Mouse (Mus musculus) liver, embryonic 15.5 days (tissue): ENCODE measurements around the gene Kank2. TPM values are rescaled to one million over a fixed set of nuclear protein-coding genes. Genes with fewer than 3 reads are reported as not detected.
A peak's percentile ranks its signal among the peaks of the same experiment; 100 is the strongest.

ENCODE experiments used
- ATAC-seq: fragments of 200-750 bp; cut with Nextera tagmentation; 2 replicates; pipeline ENCODE4 v1.8.0; 2017; ENCODE audit warnings: moderate number of reproducible peaks, mild to moderate bottlenecking, moderate library complexity; ENCODE audit not compliant: insufficient read depth
- H3K27ac ChIP-seq: fragments of 300-500 bp; sonication (generic); replicated peaks from 2 replicates; pipeline ENCODE4 v1.5.1; 2015; ENCODE audit warnings: mild to moderate bottlenecking, inconsistent platforms
- H3K27me3 ChIP-seq: fragments of 300-500 bp; sonication (generic); 2 replicates; pipeline ENCODE4 v1.6.1; 2015; ENCODE audit warnings: mild to moderate bottlenecking, inconsistent platforms
- H3K36me3 ChIP-seq: fragments of 300-500 bp; sonication (generic); replicated peaks from 2 replicates; pipeline ENCODE4 v1.6.1; 2015; ENCODE audit warnings: moderate library complexity, mild to moderate bottlenecking, inconsistent platforms
- H3K4me1 ChIP-seq: fragments of 300-500 bp; sonication (generic); replicated peaks from 2 replicates; pipeline ENCODE4 v1.6.1; 2015; ENCODE audit warnings: inconsistent platforms
- H3K4me2 ChIP-seq: fragments of 300-500 bp; sonication (generic); 2 replicates; pipeline ENCODE4 v1.6.1; 2015; ENCODE audit warnings: moderate library complexity, mild to moderate bottlenecking, inconsistent platforms
- H3K4me3 ChIP-seq: fragments of 300-500 bp; sonication (generic); replicated peaks from 2 replicates; pipeline ENCODE4 v1.5.1; 2015; ENCODE audit warnings: mild to moderate bottlenecking, inconsistent platforms
- H3K9ac ChIP-seq: fragments of 300-500 bp; sonication (generic); 2 replicates; pipeline ENCODE4 v1.6.1; 2015; ENCODE audit warnings: moderate library complexity, mild to moderate bottlenecking, inconsistent platforms
- H3K9me3 ChIP-seq: fragments of 300-500 bp; sonication (generic); replicated peaks from 2 replicates; pipeline ENCODE4 v1.6.1; 2016; ENCODE audit warnings: inconsistent platforms
- WGBS: fragments of 180-500 bp; shearing (Covaris S2); methylation state at CpG from one replicate; pipeline ENCODE4 v1.1.7; 2015; ENCODE audit warnings: mixed read lengths; ENCODE audit not compliant: insufficient replicate concordance; 5-methylcytosine and 5-hydroxymethylcytosine counted together
- polyA plus RNA-seq: library from polyadenylated mRNA; unstranded; fragments of >200 nt; fragmentation: Nextera tagmentation; extraction: Ambion mirVana; gene quantifications from 2 replicates; pipeline ENCODE4 v1.2.1, GENCODE M21; 2015

Kank2 gene
- polyA plus RNA-seq, 1 experiment from 2014 or later = 4.8 TPM

DNA sequence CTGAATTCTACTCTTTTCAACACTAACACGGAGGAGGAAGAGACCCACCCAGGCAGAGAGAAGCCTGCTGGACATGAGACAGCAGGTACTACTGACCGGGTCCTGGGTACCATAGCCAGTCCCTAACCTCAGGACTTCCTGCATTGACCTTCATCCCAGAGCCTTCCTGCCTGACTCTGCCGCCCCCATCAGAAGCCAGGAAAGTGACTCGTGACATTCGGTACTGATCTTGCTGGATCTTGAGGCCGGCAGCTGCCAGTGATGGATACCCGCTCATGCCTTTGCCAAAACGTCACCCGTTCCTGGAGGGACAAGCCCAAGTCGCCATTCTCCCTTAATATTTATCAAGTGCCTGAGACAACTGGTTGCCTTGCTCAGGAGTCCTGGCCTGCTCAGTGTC is 50.1 kb downstream of the Kank2 start:
- Histone ChIP-seq H3K27me3 (no peaks in the 10 kb centered on the region), H3K4me3 (no peak overlapping the region), H3K9me3 (no peaks in the 10 kb centered on the region), H3K27ac (no peak overlapping the region), H3K4me1 (0 out of 2 replicates have a peak, but pooled peaks cover 6% of the 10 kb centered on the region), H3K9ac (no peak overlapping the region), H3K4me2 (no peak overlapping the region), H3K36me3 (peaks cover 71% of the 10 kb centered on the region)
- ATAC-seq = no peak
- WGBS = 76% methylated on average over 10 of the region's 10 CpGs

DNA sequence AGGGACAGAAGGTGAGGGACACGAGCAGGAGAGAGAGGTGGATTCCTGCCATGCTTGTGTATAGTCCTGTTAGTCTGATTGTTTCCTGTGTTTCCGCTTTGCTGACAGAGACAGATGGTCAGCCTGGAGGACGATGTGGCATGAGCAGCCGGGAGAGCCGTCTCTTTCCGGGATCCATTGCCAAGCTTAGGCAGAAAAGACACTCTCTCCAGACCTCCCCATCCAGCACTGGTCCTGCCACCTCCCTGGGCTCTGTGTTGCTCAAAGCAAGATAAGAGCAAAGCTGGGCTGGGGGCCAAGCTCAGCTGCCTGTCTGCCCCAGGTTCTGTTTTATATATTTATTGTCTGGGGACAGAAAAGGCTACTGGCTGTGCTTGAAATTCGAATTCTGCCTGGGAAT is 50.5 kb downstream of the Kank2 start:
- Histone ChIP-seq H3K27ac (no peak overlapping the region), H3K4me3 (no peak overlapping the region)
- ATAC-seq = no peak

GRCm38 (mm10) chr9:21747238-21747774 is 51.2 kb downstream of the Kank2 start:
- Histone ChIP-seq H3K27ac (no peak overlapping the region), H3K4me2 (no peak overlapping the region), H3K9me3 (no peaks in the 10 kb centered on the region), H3K9ac (no peak overlapping the region), H3K4me1 (peaks cover 5% of the 10 kb centered on the region; the same call in 1 of the 2 replicates), H3K36me3 (peaks cover 78% of the 10 kb centered on the region), H3K4me3 (no peak overlapping the region), H3K27me3 (no peaks in the 10 kb centered on the region)
- 68% methylated on average over 3 of the region's 3 CpGs for WGBS
- ATAC-seq = no peak

More for the DNA sequence above, 50.5 kb downstream of the Kank2 start:
- Histone ChIP-seq H3K27me3 (no peaks in the 10 kb centered on the region), H3K36me3 (peaks cover 72% of the 10 kb centered on the region), H3K4me2 (no peak overlapping the region), H3K9ac (no peak overlapping the region), H3K9me3 (no peaks in the 10 kb centered on the region), H3K4me1 (0 out of 2 replicates have a peak, but pooled peaks cover 6% of the 10 kb centered on the region)
- 64% methylated on average over 7 of the region's 7 CpGs for WGBS

- Histone ChIP-seq H3K27ac (peak overlapping the region; percentile 77), H3K27me3 (no peaks in the 10 kb centered on the region), H3K36me3 (peaks cover 88% of the 10 kb centered on the region), H3K4me3 (no peak overlapping the region), H3K9ac (no peak overlapping the region), H3K9me3 (no peaks in the 10 kb centered on the region), H3K4me1 (peaks cover 23% of the 10 kb centered on the region), H3K4me2 (peak overlapping the region; percentile 33)
- WGBS = 43% methylated on average over 11 of the region's 11 CpGs
- ATAC-seq = peak; percentile 61
These were observed 57.0 kb downstream of the Kank2 start for GRCm38 (mm10) chr9:21741514-21741913.

GRCm38 (mm10) chr9:21740427-21740826 is 58.1 kb downstream of the Kank2 start:
- Histone ChIP-seq H3K36me3 (peaks cover 88% of the 10 kb centered on the region), H3K4me3 (no peak overlapping the region), H3K9ac (no peak overlapping the region), H3K9me3 (no peaks in the 10 kb centered on the region), H3K4me2 (no peak overlapping the region), H3K27ac (no peak overlapping the region), H3K4me1 (peaks cover 23% of the 10 kb centered on the region), H3K27me3 (no peaks in the 10 kb centered on the region)
- no peak for ATAC-seq
- 75% methylated on average over 14 of the region's 14 CpGs for WGBS

DNA sequence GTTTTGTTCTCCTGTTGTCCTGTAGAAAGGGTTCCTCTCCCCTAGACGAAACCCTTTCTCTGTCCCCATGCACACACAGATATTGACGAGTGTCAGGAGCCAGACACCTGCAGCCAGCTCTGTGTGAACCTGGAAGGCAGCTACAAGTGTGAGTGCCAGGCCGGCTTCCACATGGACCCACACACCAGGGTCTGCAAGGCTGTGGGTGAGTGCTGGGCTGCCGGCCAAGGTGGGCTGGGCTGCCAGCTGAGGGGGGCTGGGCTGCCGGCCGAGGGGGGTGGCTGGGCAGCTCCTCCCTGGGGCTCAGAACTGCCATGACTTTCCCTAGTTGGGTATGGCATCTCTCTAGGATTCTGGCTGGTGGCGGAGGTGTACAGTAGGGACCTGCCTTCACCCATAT is 59.8 kb downstream of the Kank2 start:
- Histone ChIP-seq H3K4me2 (no peak overlapping the region), H3K27me3 (no peaks in the 10 kb centered on the region), H3K4me1 (peaks cover 27% of the 10 kb centered on the region), H3K9ac (no peak overlapping the region), H3K4me3 (no peak overlapping the region), H3K27ac (no peak overlapping the region), H3K9me3 (no peaks in the 10 kb centered on the region), H3K36me3 (peaks cover 88% of the 10 kb centered on the region)
- no peak for ATAC-seq
- WGBS = 79% methylated on average over 7 of the region's 7 CpGs

DNA sequence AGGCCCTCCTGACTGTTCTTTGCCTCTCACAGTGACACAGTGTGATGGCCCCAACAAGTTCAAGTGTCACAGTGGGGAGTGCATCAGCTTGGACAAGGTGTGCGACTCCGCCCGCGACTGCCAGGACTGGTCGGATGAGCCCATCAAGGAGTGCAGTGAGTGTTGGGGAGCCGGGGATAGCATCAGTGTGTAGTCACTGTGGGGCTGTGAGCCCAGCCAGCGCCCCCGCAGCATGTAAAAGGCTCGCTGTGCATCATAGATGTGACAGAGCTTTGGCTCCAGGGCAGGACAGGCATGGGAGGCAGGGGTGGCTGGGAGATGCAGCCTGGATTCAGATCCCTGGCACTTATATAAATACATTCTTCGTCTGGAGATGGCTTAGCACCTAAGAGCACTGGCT is 61.4 kb downstream of the Kank2 start:
- no peaks in the 10 kb centered on the region for H3K9me3 ChIP-seq
- H3K36me3 ChIP-seq = peaks cover 93% of the 10 kb centered on the region
- no peak overlapping the region for H3K4me3 ChIP-seq
- peaks cover 25% of the 10 kb centered on the region for H3K4me1 ChIP-seq
- 87% methylated on average over 10 of the region's 10 CpGs for WGBS
- H3K9ac ChIP-seq = no peak overlapping the region
- no peak for ATAC-seq
- H3K27ac ChIP-seq = no peak overlapping the region
- H3K27me3 ChIP-seq = no peaks in the 10 kb centered on the region
- H3K4me2 ChIP-seq = no peak overlapping the region

- H3K4me1 ChIP-seq = peaks cover 19% of the 10 kb centered on the region
- no peaks in the 10 kb centered on the region for H3K9me3 ChIP-seq
- WGBS = 69% methylated on average over 3 of the region's 3 CpGs
- peaks cover 91% of the 10 kb centered on the region for H3K36me3 ChIP-seq
- H3K27ac ChIP-seq = no peak overlapping the region
- no peak overlapping the region for H3K4me2 ChIP-seq
- H3K27me3 ChIP-seq = no peaks in the 10 kb centered on the region
- no peak overlapping the region for H3K9ac ChIP-seq
- ATAC-seq = peak; percentile 21; the same call in 1 of the 2 replicates
- no peak overlapping the region for H3K4me3 ChIP-seq
These were observed 62.0 kb downstream of the Kank2 start for GRCm38 (mm10) chr9:21736580-21736979.

DNA sequence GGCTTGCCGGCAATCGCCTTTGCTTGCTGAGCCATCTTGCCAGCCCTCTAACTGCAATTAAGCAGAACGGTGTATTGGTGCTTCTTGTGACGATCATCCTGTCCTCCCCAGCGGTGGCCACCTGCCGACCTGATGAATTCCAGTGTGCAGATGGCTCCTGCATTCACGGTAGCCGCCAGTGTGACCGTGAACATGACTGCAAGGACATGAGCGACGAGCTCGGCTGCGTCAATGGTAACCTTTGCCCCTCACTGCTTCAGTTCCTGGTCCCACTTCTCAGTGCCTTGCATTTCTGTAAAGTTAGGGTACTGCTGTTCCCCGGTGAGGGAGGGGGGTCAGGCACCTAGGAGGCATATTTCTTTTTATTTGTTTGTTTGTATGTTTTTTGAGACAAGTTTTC is 63.4 kb downstream of the Kank2 start:
- Histone ChIP-seq H3K4me3 (no peak overlapping the region), H3K9ac (no peak overlapping the region), H3K4me1 (peaks cover 8% of the 10 kb centered on the region; the same call in 1 of the 2 replicates), H3K36me3 (peaks cover 91% of the 10 kb centered on the region), H3K9me3 (no peaks in the 10 kb centered on the region), H3K4me2 (no peak overlapping the region), H3K27me3 (no peaks in the 10 kb centered on the region), H3K27ac (no peak overlapping the region)
- ATAC-seq = no peak
- 77% methylated on average over 14 of the region's 14 CpGs for WGBS

- no peak for ATAC-seq
- Histone ChIP-seq H3K4me3 (no peak overlapping the region), H3K4me1 (peaks cover 16% of the 10 kb centered on the region), H3K4me2 (no peak overlapping the region), H3K27me3 (no peaks in the 10 kb centered on the region), H3K9ac (no peak overlapping the region), H3K27ac (no peak overlapping the region), H3K9me3 (no peaks in the 10 kb centered on the region), H3K36me3 (peaks cover 86% of the 10 kb centered on the region)
- 80% methylated on average over 7 of the region's 7 CpGs for whole genome bisulfite sequencing
These were observed 64.6 kb downstream of the Kank2 start for GRCm38 (mm10) chr9:21733989-21734388.

GRCm38 (mm10) chr9:21733446-21733845 is 65.1 kb downstream of the Kank2 start:
- no peak overlapping the region for H3K27ac ChIP-seq
- H3K36me3 ChIP-seq = peaks cover 83% of the 10 kb centered on the region
- H3K27me3 ChIP-seq = no peaks in the 10 kb centered on the region
- no peaks in the 10 kb centered on the region for H3K9me3 ChIP-seq
- no peak overlapping the region for H3K9ac ChIP-seq
- H3K4me1 ChIP-seq = peaks cover 22% of the 10 kb centered on the region
- ATAC-seq = no peak
- WGBS = 87% methylated on average over 17 of the region's 17 CpGs
- no peak overlapping the region for H3K4me2 ChIP-seq
- H3K4me3 ChIP-seq = no peak overlapping the region

GRCm38 (mm10) chr9:21732288-21732687 is 66.3 kb downstream of the Kank2 start:
- 84% methylated on average over 9 of the region's 9 CpGs for WGBS
- H3K9me3 ChIP-seq = no peaks in the 10 kb centered on the region
- H3K4me2 ChIP-seq = no peak overlapping the region
- H3K36me3 ChIP-seq = peaks cover 72% of the 10 kb centered on the region
- no peak overlapping the region for H3K9ac ChIP-seq
- peaks cover 33% of the 10 kb centered on the region for H3K4me1 ChIP-seq
- ATAC-seq = no peak
- H3K27me3 ChIP-seq = no peaks in the 10 kb centered on the region
- H3K27ac ChIP-seq = no peak overlapping the region
- no peak overlapping the region for H3K4me3 ChIP-seq
